In the genomic region with DNA sequence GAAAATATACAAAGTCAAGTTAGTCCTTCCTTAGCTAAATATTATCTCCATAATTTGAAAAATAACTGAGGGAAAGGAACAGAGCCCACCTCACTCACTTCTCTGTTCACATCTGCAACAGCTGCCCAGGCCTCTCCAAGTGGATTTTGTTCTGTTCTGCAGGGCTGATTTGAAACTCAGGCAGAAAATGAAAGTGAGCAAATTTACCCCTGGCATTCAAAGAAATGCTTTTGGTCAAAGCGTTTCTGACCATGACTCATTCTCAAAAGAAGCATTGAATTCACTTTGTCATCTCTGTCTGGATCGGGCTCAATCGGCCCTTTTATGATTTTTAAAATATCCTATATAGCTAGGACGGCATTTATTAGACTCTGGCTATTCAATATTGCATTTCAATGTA, we compare ENCODE assay signal across 21 mouse cellular contexts.
DNase-seq lines count a peak whose midpoint lies in the region; ATAC-seq and TF ChIP-seq lines count a peak whose summit lies in the region.
"Had no signal": no experiment of that assay in that cellular context is flagged by ENCODE, and none has a peak within 500 bp of the region (broad histone marks: within the 10 kb centered on the region; RNA-seq: fewer than 3 reads in every experiment).

No protein-coding gene starts in this region.

- TF ChIP-seq RAD21 in CH12.LX (IDR thresholded peaks at IDR 0.05; ENCODE audit: low read depth, low read length) = no peak

- in situ Hi-C loops in CH12.LX (cut with MboI; ENCODE audit: low pct_ligation_motif_present, low pct_unique_long_range_greater_than_20kb, low sequenced_read_pairs) = no loop called here

- dilution Hi-C loops in CH12.LX (cut with MboI; ENCODE audit: extremely low pct_ligation_motif_present, extremely low pct_unique_long_range_greater_than_20kb, low sequenced_read_pairs) = no loop called here

- H3K27ac ChIP-seq in embryonic facial prominence, embryonic 13.5 days = peak overlapping the region; percentile 39; the same call in 1 of the 2 replicates
- no peak overlapping the region for H3K27ac ChIP-seq in embryonic facial prominence, embryonic 10.5 days (replicated peaks)
- no peak overlapping the region for H3K27ac ChIP-seq in CH12.LX (ENCODE audit: insufficient read depth, low read depth)
- H3K27ac ChIP-seq in limb, embryonic 15.5 days = peak overlapping the region; percentile 18
- H3K27ac ChIP-seq: forebrain, embryonic 10.5 days; gastrocnemius, adult 2 months; heart, embryonic 15.5 days; hindbrain, embryonic 13.5 days; intestine, embryonic 15.5 days had no signal

- WGBS in embryonic facial prominence, embryonic 13.5 days = 63% methylated on average over 4 of the region's 4 CpGs
- 88% methylated on average over 4 of the region's 4 CpGs for WGBS in embryonic facial prominence, embryonic 10.5 days
- 54% methylated on average over 4 of the region's 4 CpGs for WGBS in limb, embryonic 15.5 days

- DNase-seq in embryonic facial prominence, embryonic 10.5 days (ENCODE audit: low spot score) = no peak
- no peak for DNase-seq in CH12.LX (ENCODE audit: extremely low read depth)
- peak; percentile 27 for DNase-seq in brain, adult 2 months (ENCODE audit: low read depth, low spot score)
- no peak for DNase-seq in layer of hippocampus, adult 9-10 months (ENCODE audit: low spot score)
- DNase-seq: adrenal gland, postnatal 10 days; cerebellum, adult 2 months; cerebellum, postnatal 10 days; gastrocnemius, adult 2 months; gastrocnemius, postnatal 36 days; heart, adult 18-20 months; heart, postnatal 14 days; kidney, adult 18-20 months had no signal

- TF ChIP-seq POLR2A in CH12.LX (IDR thresholded peaks at IDR 0.05; ENCODE audit: low read depth, low read length) = no peak

- no peaks in the 10 kb centered on the region for H3K79me2 ChIP-seq in CH12.LX (replicated peaks; ENCODE audit: control insufficient read depth, extremely low read depth, insufficient read depth, poor library complexity, severe bottlenecking)

- ATAC-seq in embryonic facial prominence, embryonic 13.5 days (ENCODE audit: insufficient number of reproducible peaks, insufficient read depth, low FRiP score, low TSS enrichment, low read depth) = no peak
- ATAC-seq in limb, embryonic 15.5 days (ENCODE audit: insufficient number of reproducible peaks, low FRiP score, low TSS enrichment, low read depth) = no peak
- ATAC-seq in CD4-positive, CD25-positive, alpha-beta regulatory T cell, adult 4 months = no peak
- ATAC-seq: forebrain, embryonic 14.5 days; intestine, embryonic 15.5 days had no signal

- H3K4me2 ChIP-seq in embryonic facial prominence, embryonic 13.5 days = no peak overlapping the region
- H3K4me2 ChIP-seq in CH12.LX (ENCODE audit: insufficient read depth, low read depth, poor library complexity, severe bottlenecking) = no peak overlapping the region
- no peak overlapping the region for H3K4me2 ChIP-seq in limb, embryonic 15.5 days
- H3K4me2 ChIP-seq: heart, embryonic 11.5 days; heart, embryonic 15.5 days; hindbrain, embryonic 13.5 days; intestine, embryonic 15.5 days had no signal

- H3K4me1 ChIP-seq in embryonic facial prominence, embryonic 13.5 days = no peaks in the 10 kb centered on the region; the same call in 1 of the 2 replicates
- no peaks in the 10 kb centered on the region for H3K4me1 ChIP-seq in embryonic facial prominence, embryonic 10.5 days
- H3K4me1 ChIP-seq in CH12.LX (ENCODE audit: control insufficient read depth in 1 of 2, insufficient read depth in 2 of 2) = no peaks in the 10 kb centered on the region
- 0 out of 2 replicates have a peak, but pooled peaks cover 8% of the 10 kb centered on the region for H3K4me1 ChIP-seq in limb, embryonic 15.5 days
- H3K4me1 ChIP-seq: forebrain, embryonic 10.5 days; heart, embryonic 15.5 days; hindbrain, embryonic 13.5 days; intestine, embryonic 15.5 days had no signal

- H3K27me3 ChIP-seq in embryonic facial prominence, embryonic 13.5 days = no peaks in the 10 kb centered on the region
- H3K27me3 ChIP-seq in embryonic facial prominence, embryonic 10.5 days (replicated peaks; ENCODE audit: low read depth, poor library complexity, severe bottlenecking) = no peaks in the 10 kb centered on the region
- H3K27me3 ChIP-seq in CH12.LX (replicated peaks) = no peaks in the 10 kb centered on the region
- no peaks in the 10 kb centered on the region for H3K27me3 ChIP-seq in limb, embryonic 15.5 days
- H3K27me3 ChIP-seq: heart, embryonic 15.5 days; hindbrain, embryonic 13.5 days; intestine, embryonic 15.5 days had no signal

- H3K9me3 ChIP-seq in embryonic facial prominence, embryonic 13.5 days = no peaks in the 10 kb centered on the region
- no peaks in the 10 kb centered on the region; the same call in 1 of the 2 replicates for H3K9me3 ChIP-seq in embryonic facial prominence, embryonic 10.5 days
- no peaks in the 10 kb centered on the region for H3K9me3 ChIP-seq in CH12.LX (replicated peaks; ENCODE audit: low read length)
- no peaks in the 10 kb centered on the region for H3K9me3 ChIP-seq in limb, embryonic 15.5 days
- H3K9me3 ChIP-seq: heart, embryonic 15.5 days; hindbrain, embryonic 13.5 days; intestine, embryonic 15.5 days had no signal

- TF ChIP-seq EP300 in CH12.LX (IDR thresholded peaks at IDR 0.05; ENCODE audit: low read length) = no peak

- no peak overlapping the region for H3K4me3 ChIP-seq in embryonic facial prominence, embryonic 13.5 days
- no peak overlapping the region for H3K4me3 ChIP-seq in embryonic facial prominence, embryonic 10.5 days
- no peak overlapping the region for H3K4me3 ChIP-seq in CH12.LX (replicated peaks in 1 of 3; ENCODE audit: low read depth in 2 of 3, low read length in 2 of 3, poor library complexity in 1 of 3)
- no peak overlapping the region for H3K4me3 ChIP-seq in limb, embryonic 15.5 days
- H3K4me3 ChIP-seq: forebrain, embryonic 10.5 days; gastrocnemius, adult 2 months; heart, embryonic 15.5 days; hindbrain, embryonic 13.5 days; intestine, embryonic 15.5 days had no signal

- H3K9ac ChIP-seq in embryonic facial prominence, embryonic 13.5 days = no peak overlapping the region
- H3K9ac ChIP-seq in CH12.LX (ENCODE audit: insufficient read depth, low read depth) = peak overlapping the region; percentile 40; the same call in 1 of the 2 replicates
- no peak overlapping the region for H3K9ac ChIP-seq in limb, embryonic 15.5 days
- H3K9ac ChIP-seq: heart, embryonic 15.5 days; hindbrain, embryonic 13.5 days; intestine, embryonic 15.5 days had no signal

- H3K36me3 ChIP-seq in embryonic facial prominence, embryonic 13.5 days = no peaks in the 10 kb centered on the region
- no peaks in the 10 kb centered on the region for H3K36me3 ChIP-seq in embryonic facial prominence, embryonic 10.5 days (replicated peaks)
- H3K36me3 ChIP-seq in CH12.LX (replicated peaks in 1 of 2; ENCODE audit: control insufficient read depth in 1 of 2, insufficient read depth in 1 of 2, low read length in 1 of 2) = no peaks in the 10 kb centered on the region
- no peaks in the 10 kb centered on the region for H3K36me3 ChIP-seq in limb, embryonic 15.5 days
- H3K36me3 ChIP-seq: forebrain, embryonic 10.5 days; heart, embryonic 15.5 days; hindbrain, embryonic 13.5 days; intestine, embryonic 15.5 days had no signal

- no peak for TF ChIP-seq CTCF in CH12.LX (conservative IDR thresholded peaks at IDR 0.05 in 1 of 2, IDR thresholded peaks at IDR 0.05 in 1 of 2; ENCODE audit: low read depth in 2 of 2, low read length in 2 of 2)

TF ChIP-seq in CH12.LX, 34 proteins besides CTCF, POLR2A, EP300 and RAD21:
- no peak for TF ChIP-seq POLR2AphosphoS2 (IDR thresholded peaks at IDR 0.05; ENCODE audit: low read depth, low read length)
- TF ChIP-seq MEF2A (IDR thresholded peaks at IDR 0.05; ENCODE audit: borderline replicate concordance, low read depth, low read length) = no peak
- TF ChIP-seq USF2 (conservative IDR thresholded peaks at IDR 0.05; ENCODE audit: low read depth, low read length) = no peak
- no peak for TF ChIP-seq ETS1 (conservative IDR thresholded peaks at IDR 0.05; ENCODE audit: low read depth, low read length)
- no peak for TF ChIP-seq USF1 (IDR thresholded peaks at IDR 0.05; ENCODE audit: low read depth, low read length)
- no peak for TF ChIP-seq SMC3 (IDR thresholded peaks at IDR 0.05; ENCODE audit: low read depth, low read length)
- no peak for TF ChIP-seq ZNF384 (IDR thresholded peaks at IDR 0.05; ENCODE audit: low read depth, low read length)
- no peak for TF ChIP-seq SIN3A (IDR thresholded peaks at IDR 0.05; ENCODE audit: low read length)
- no peak for TF ChIP-seq E2F4 (IDR thresholded peaks at IDR 0.05; ENCODE audit: insufficient replicate concordance, low read depth, low read length)

Comparison
In these comparisons a context has a peak if more than half of its experiments do, and no peak if none do; other contexts are left out.
1. H3K27ac ChIP-seq: peak in embryonic facial prominence, embryonic 13.5 days (single experiment) and limb, embryonic 15.5 days (single experiment); none in embryonic facial prominence, embryonic 10.5 days (single experiment) and CH12.LX (single experiment).